Mouse (Mus musculus) lung, embryonic 16.5 days (tissue): ENCODE measurements around the gene Pck2. TPM values are rescaled to one million over a fixed set of nuclear protein-coding genes. Genes with fewer than 3 reads are reported as not detected.
A peak's percentile ranks its signal among the peaks of the same experiment; 100 is the strongest.

ENCODE experiments used
- ATAC-seq: fragments of 200-750 bp; cut with Nextera tagmentation; 2 replicates; pipeline ENCODE4 v1.8.0; 2017; ENCODE audit warnings: low read depth, mild to moderate bottlenecking, moderate library complexity
- H3K27ac ChIP-seq: fragments of 300-500 bp; sonication (generic); 2 replicates; pipeline ENCODE4 v1.5.1; 2014; ENCODE audit warnings: mild to moderate bottlenecking, control low read depth, low read length
- H3K27me3 ChIP-seq: fragments of 300-500 bp; sonication (generic); 2 replicates; pipeline ENCODE4 v1.6.1; 2014; ENCODE audit warnings: low read depth, low read length, mixed read lengths; ENCODE audit not compliant: control insufficient read depth, insufficient read depth
- H3K36me3 ChIP-seq: fragments of 300-500 bp; sonication (generic); 2 replicates; pipeline ENCODE4 v1.6.1; 2014; ENCODE audit warnings: low read length; ENCODE audit not compliant: control insufficient read depth, insufficient read depth
- H3K4me1 ChIP-seq: fragments of 300-500 bp; sonication (generic); replicated peaks from 2 replicates; pipeline ENCODE4 v1.6.1; 2014; ENCODE audit warnings: low read length, mixed read lengths; ENCODE audit not compliant: control insufficient read depth, insufficient read depth
- H3K4me2 ChIP-seq: fragments of 300-500 bp; sonication (generic); 2 replicates; pipeline ENCODE4 v1.6.1; 2014; ENCODE audit warnings: low read depth, low read length, control low read depth
- H3K4me3 ChIP-seq: fragments of 300-500 bp; sonication (generic); 2 replicates; pipeline ENCODE4 v1.5.1; 2014; ENCODE audit warnings: mild to moderate bottlenecking, low read length, control low read depth
- H3K9ac ChIP-seq: fragments of 300-500 bp; sonication (generic); 2 replicates; pipeline ENCODE4 v1.6.1; 2014; ENCODE audit warnings: low read length, control low read depth
- H3K9me3 ChIP-seq: fragments of 300-500 bp; sonication (generic); 2 replicates; pipeline ENCODE4 v1.6.1; 2016; ENCODE audit warnings: low read length; ENCODE audit not compliant: control insufficient read depth
- WGBS: fragments of 180-500 bp; shearing (Covaris S2); extraction: QIAGEN DNeasy Blood & Tissue Kit; methylation state at CpG from one replicate; pipeline ENCODE4 v1.1.7; 2014; 5-methylcytosine and 5-hydroxymethylcytosine counted together
- polyA plus RNA-seq: library from polyadenylated mRNA; unstranded; fragments of >200 nt; fragmentation: Nextera tagmentation; extraction: Ambion mirVana; gene quantifications from 2 replicates; pipeline ENCODE4 v1.2.1, GENCODE M21; 2015

Gene Pck2
- polyA plus RNA-seq, 1 experiment from 2014 or later, result 69.4 TPM

GRCm38 (mm10) chr14:55561860-55562259 lies 21.8 kb downstream of the Pck2 start:
- no peaks in the 10 kb centered on the region for H3K9me3 ChIP-seq
- 67% methylated on average over 10 of the region's 10 CpGs for WGBS
- H3K27ac ChIP-seq, result no peak overlapping the region
- H3K27me3 ChIP-seq, result no peaks in the 10 kb centered on the region
- H3K36me3 ChIP-seq, result peaks cover 25% of the 10 kb centered on the region
- peak overlapping the region; percentile 83 for H3K4me3 ChIP-seq
- peak overlapping the region; percentile 91 for H3K4me2 ChIP-seq
- H3K4me1 ChIP-seq, result peaks cover 17% of the 10 kb centered on the region
- no peak for ATAC-seq
- no peak overlapping the region for H3K9ac ChIP-seq

GRCm38 (mm10) chr14:55563249-55563648 lies 23.2 kb downstream of the Pck2 start:
- no peaks in the 10 kb centered on the region for H3K27me3 ChIP-seq
- no peak for ATAC-seq
- no peaks in the 10 kb centered on the region for H3K9me3 ChIP-seq
- H3K4me1 ChIP-seq, result peaks cover 13% of the 10 kb centered on the region
- H3K4me3 ChIP-seq, result no peak overlapping the region
- peaks cover 31% of the 10 kb centered on the region for H3K36me3 ChIP-seq
- 89% methylated on average over 11 of the region's 11 CpGs for WGBS
- H3K27ac ChIP-seq, result no peak overlapping the region
- H3K4me2 ChIP-seq, result no peak overlapping the region
- H3K9ac ChIP-seq, result no peak overlapping the region

- 66% methylated on average over 3 of the region's 3 CpGs for WGBS
- ATAC-seq, result no peak
- H3K4me2 ChIP-seq, result no peak overlapping the region
- H3K27me3 ChIP-seq, result no peaks in the 10 kb centered on the region
- peaks cover 13% of the 10 kb centered on the region for H3K4me1 ChIP-seq
- no peak overlapping the region for H3K27ac ChIP-seq
- no peak overlapping the region for H3K4me3 ChIP-seq
- no peaks in the 10 kb centered on the region for H3K9me3 ChIP-seq
- H3K36me3 ChIP-seq, result peaks cover 31% of the 10 kb centered on the region
- no peak overlapping the region for H3K9ac ChIP-seq
Observed at GRCm38 (mm10) chr14:55565748-55566147, 25.7 kb downstream of the Pck2 start.

GRCm38 (mm10) chr14:55567496-55567895 lies 27.4 kb downstream of the Pck2 start:
- whole genome bisulfite sequencing, result 75% methylated on average over 3 of the region's 3 CpGs
- Histone ChIP-seq H3K4me1 (no peaks in the 10 kb centered on the region), H3K4me3 (no peak overlapping the region), H3K27me3 (no peaks in the 10 kb centered on the region), H3K27ac (no peak overlapping the region), H3K9me3 (no peaks in the 10 kb centered on the region), H3K4me2 (no peak overlapping the region), H3K9ac (no peak overlapping the region), H3K36me3 (peaks cover 31% of the 10 kb centered on the region)
- no peak for ATAC-seq

- H3K27me3 ChIP-seq, result no peaks in the 10 kb centered on the region
- no peaks in the 10 kb centered on the region for H3K9me3 ChIP-seq
- WGBS, result 66% methylated on average over 2 of the region's 2 CpGs
- peaks cover 4% of the 10 kb centered on the region; the same call in 1 of the 2 replicates for H3K4me1 ChIP-seq
- H3K4me2 ChIP-seq, result no peak overlapping the region
- peaks cover 15% of the 10 kb centered on the region for H3K36me3 ChIP-seq
- no peak overlapping the region for H3K4me3 ChIP-seq
- no peak for ATAC-seq
- no peak overlapping the region for H3K9ac ChIP-seq
- no peak overlapping the region for H3K27ac ChIP-seq
Observed at GRCm38 (mm10) chr14:55570588-55570987, 30.5 kb downstream of the Pck2 start.

- Histone ChIP-seq H3K4me3 (no peak overlapping the region), H3K9me3 (no peaks in the 10 kb centered on the region), H3K27ac (no peak overlapping the region), H3K27me3 (no peaks in the 10 kb centered on the region), H3K36me3 (peaks cover 6% of the 10 kb centered on the region), H3K4me1 (peaks cover 9% of the 10 kb centered on the region), H3K4me2 (no peak overlapping the region), H3K9ac (no peak overlapping the region)
- ATAC-seq, result no peak
Observed at GRCm38 (mm10) chr14:55571760-55572159, 31.7 kb downstream of the Pck2 start.

GRCm38 (mm10) chr14:55575302-55575701 lies 35.2 kb downstream of the Pck2 start, which contains the start of gene Fitm1:
Fitm1 (plus strand) TSS chr14:55575617.
- Histone ChIP-seq H3K4me3 (no peak within 1 kb of the TSS), H3K36me3 (no peaks in the 10 kb centered on the region), H3K9me3 (no peaks in the 10 kb centered on the region), H3K4me1 (peaks cover 16% of the 10 kb centered on the region), H3K27me3 (no peaks in the 10 kb centered on the region), H3K27ac (peak within 1 kb of the TSS; percentile 27), H3K4me2 (no peak within 1 kb of the TSS), H3K9ac (peak within 1 kb of the TSS; percentile 24)
- ATAC-seq, result no peak
- 60% methylated on average over 8 of the region's 8 CpGs for WGBS

GRCm38 (mm10) chr14:55575711-55576110 lies 35.6 kb downstream of the Pck2 start:
- no peak overlapping the region for H3K4me3 ChIP-seq
- no peaks in the 10 kb centered on the region for H3K27me3 ChIP-seq
- WGBS, result 62% methylated on average over 13 of the region's 13 CpGs
- H3K4me1 ChIP-seq, result peaks cover 16% of the 10 kb centered on the region
- H3K36me3 ChIP-seq, result peaks cover 2% of the 10 kb centered on the region; the same call in 1 of the 2 replicates
- H3K9me3 ChIP-seq, result no peaks in the 10 kb centered on the region
- H3K9ac ChIP-seq, result peak overlapping the region; percentile 24
- ATAC-seq, result no peak
- peak overlapping the region; percentile 27; the same call in 1 of the 2 replicates for H3K27ac ChIP-seq
- H3K4me2 ChIP-seq, result no peak overlapping the region

GRCm38 (mm10) chr14:55576376-55576775 lies 36.3 kb downstream of the Pck2 start:
- ATAC-seq, result peak; percentile 13; the same call in 1 of the 2 replicates
- WGBS, result 53% methylated on average over 16 of the region's 16 CpGs
- Histone ChIP-seq H3K4me1 (peaks cover 16% of the 10 kb centered on the region), H3K27me3 (no peaks in the 10 kb centered on the region), H3K9ac (0 out of 2 replicates have a peak overlapping the region, but pooled peaks have one; percentile 24), H3K27ac (peak overlapping the region; percentile 27), H3K36me3 (peaks cover 2% of the 10 kb centered on the region; the same call in 1 of the 2 replicates), H3K9me3 (no peaks in the 10 kb centered on the region), H3K4me2 (no peak overlapping the region), H3K4me3 (no peak overlapping the region)
